Mouse (Mus musculus) intestine, postnatal 0 days (tissue): ENCODE results near the gene Pde10a. TPM values are rescaled to one million over a fixed set of nuclear protein-coding genes. Genes with fewer than 3 reads are reported as not detected.

ENCODE experiments used
- ATAC-seq: fragments of 200-750 bp; cut with Nextera tagmentation; 2 replicates; pipeline ENCODE4 v1.8.0; 2017; ENCODE audit warnings: mild to moderate bottlenecking, moderate TSS enrichment, moderate library complexity
- H3K27ac ChIP-seq: fragments of 300-500 bp; sonication (generic); 2 replicates; pipeline ENCODE4 v1.5.1; 2014; ENCODE audit warnings: mild to moderate bottlenecking, low read depth, low read length, moderate library complexity
- H3K27me3 ChIP-seq: fragments of 300-500 bp; sonication (generic); replicated peaks from 2 replicates; pipeline ENCODE4 v1.6.1; 2014; ENCODE audit warnings: low read length, mixed read lengths; ENCODE audit not compliant: control insufficient read depth, insufficient read depth
- H3K36me3 ChIP-seq: fragments of 300-500 bp; sonication (generic); 2 replicates; pipeline ENCODE4 v1.6.1; 2014; ENCODE audit warnings: mild to moderate bottlenecking, moderate library complexity; ENCODE audit not compliant: control insufficient read depth, insufficient read depth
- H3K4me1 ChIP-seq: fragments of 300-500 bp; sonication (generic); replicated peaks from 2 replicates; pipeline ENCODE4 v1.6.1; 2014; ENCODE audit warnings: antibody characterized with exemption, low read length, mixed read lengths; ENCODE audit not compliant: control insufficient read depth, insufficient read depth
- H3K4me2 ChIP-seq: fragments of 300-500 bp; sonication (generic); replicated peaks from 2 replicates; pipeline ENCODE4 v1.6.1; 2014; ENCODE audit warnings: low read depth, mild to moderate bottlenecking, moderate library complexity
- H3K4me3 ChIP-seq: fragments of 300-500 bp; sonication (generic); 2 replicates; pipeline ENCODE4 v1.5.1; 2014; ENCODE audit warnings: low read depth, low read length
- H3K9ac ChIP-seq: fragments of 300-500 bp; sonication (generic); 2 replicates; pipeline ENCODE4 v1.6.1; 2014; ENCODE audit warnings: mild to moderate bottlenecking, low read depth, low read length
- H3K9me3 ChIP-seq: fragments of 300-500 bp; sonication (generic); 2 replicates; pipeline ENCODE4 v1.6.1; 2016; ENCODE audit warnings: mixed run types; ENCODE audit not compliant: control insufficient read depth
- CTCF ChIP-seq: sonication (generic); IDR thresholded peaks from 2 replicates; pipeline ENCODE4 v1.5.1; 2016; ENCODE audit warnings: low read depth, mild to moderate bottlenecking, control low read depth, antibody characterized with exemption, moderate library complexity
- WGBS: fragments of 180-500 bp; shearing (Covaris S2); extraction: QIAGEN DNeasy Blood & Tissue Kit; methylation state at CpG from one replicate; pipeline ENCODE4 v1.1.7; 2014; 5-methylcytosine and 5-hydroxymethylcytosine counted together
- polyA plus RNA-seq: library from polyadenylated mRNA; unstranded; fragments of >200 nt; fragmentation: Nextera tagmentation; extraction: Ambion mirVana; gene quantifications from 2 replicates; pipeline ENCODE4 v1.2.1, GENCODE M21; 2015

Pde10a gene
- polyA plus RNA-seq, 1 experiment from 2014 or later = 0.47 TPM

DNA sequence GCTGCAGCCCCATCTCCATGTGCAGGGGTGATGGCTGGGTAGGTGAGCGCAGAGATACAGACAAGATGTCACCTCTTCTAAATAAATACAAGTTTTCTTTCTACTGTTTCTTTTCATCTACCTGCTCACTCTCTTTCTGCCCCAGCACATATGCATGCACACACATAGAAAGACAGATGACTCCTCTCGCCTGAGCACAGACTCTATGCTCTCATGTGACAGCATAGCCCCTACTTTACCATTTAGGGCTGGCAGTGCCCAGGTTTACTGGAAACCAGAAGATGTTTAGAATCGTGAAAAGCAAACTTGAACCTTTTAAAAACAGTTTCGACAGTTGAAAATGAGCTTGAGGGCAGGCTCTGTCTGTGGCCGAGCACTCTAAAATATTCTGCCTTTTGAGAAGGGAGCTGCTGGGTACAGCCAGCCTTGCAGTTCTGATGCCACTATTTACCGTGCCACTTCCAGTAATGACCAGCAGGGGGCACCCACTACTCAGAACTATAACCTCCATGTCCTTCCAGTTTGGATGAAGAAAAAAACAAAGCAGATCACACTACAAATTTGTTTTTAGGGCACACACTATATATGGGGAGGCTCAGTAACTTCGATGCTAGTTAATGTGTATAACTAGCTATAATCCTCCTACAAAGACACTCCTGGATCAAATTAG is 88.8 kb downstream of the Pde10a start:
- peak; percentile 88 for TF ChIP-seq CTCF
- WGBS = 32% methylated on average over 7 of the region's 7 CpGs
- Histone ChIP-seq H3K4me1 (no peaks in the 10 kb centered on the region), H3K9me3 (no peaks in the 10 kb centered on the region), H3K4me3 (no peak overlapping the region), H3K27ac (no peak overlapping the region), H3K36me3 (no peaks in the 10 kb centered on the region), H3K9ac (no peak overlapping the region), H3K4me2 (no peak overlapping the region), H3K27me3 (no peaks in the 10 kb centered on the region)
- no peak for ATAC-seq

DNA sequence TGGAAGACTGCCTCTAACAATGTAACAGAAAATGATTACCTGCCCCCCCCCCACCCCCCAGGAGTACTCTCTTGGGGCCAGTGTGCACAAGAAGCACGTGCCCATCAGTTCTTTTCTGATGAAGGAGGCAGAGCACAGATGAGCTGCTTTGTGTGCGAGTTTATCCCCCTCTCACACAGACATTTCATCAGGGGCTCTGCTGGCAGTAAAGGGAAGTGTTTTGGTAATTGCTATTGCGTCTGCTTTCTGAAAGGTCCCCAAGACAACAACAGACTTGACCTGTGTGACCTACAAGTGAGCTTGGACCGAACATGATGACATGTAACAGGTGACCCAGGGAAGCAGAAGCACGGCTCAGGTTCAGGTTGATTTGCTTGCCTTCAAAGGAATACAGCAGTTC is 95.2 kb downstream of the Pde10a start:
- no peaks in the 10 kb centered on the region for H3K9me3 ChIP-seq
- no peak overlapping the region for H3K4me3 ChIP-seq
- WGBS = 49% methylated on average over 5 of the region's 5 CpGs
- no peak overlapping the region for H3K4me2 ChIP-seq
- no peaks in the 10 kb centered on the region for H3K27me3 ChIP-seq
- H3K4me1 ChIP-seq = no peaks in the 10 kb centered on the region
- H3K36me3 ChIP-seq = no peaks in the 10 kb centered on the region
- H3K27ac ChIP-seq = no peak overlapping the region
- ATAC-seq = no peak
- no peak for TF ChIP-seq CTCF
- no peak overlapping the region for H3K9ac ChIP-seq

- H3K4me1 ChIP-seq = no peaks in the 10 kb centered on the region
- H3K36me3 ChIP-seq = no peaks in the 10 kb centered on the region
- H3K27me3 ChIP-seq = no peaks in the 10 kb centered on the region
- H3K27ac ChIP-seq = no peak overlapping the region
- no peak overlapping the region for H3K4me3 ChIP-seq
- H3K9me3 ChIP-seq = no peaks in the 10 kb centered on the region
- WGBS = 43% methylated on average over 2 of the region's 2 CpGs
- H3K9ac ChIP-seq = no peak overlapping the region
- no peak for TF ChIP-seq CTCF
- ATAC-seq = no peak
- no peak overlapping the region for H3K4me2 ChIP-seq
These were observed 95.9 kb downstream of the Pde10a start for GRCm38 (mm10) chr17:8621105-8621504.

DNA sequence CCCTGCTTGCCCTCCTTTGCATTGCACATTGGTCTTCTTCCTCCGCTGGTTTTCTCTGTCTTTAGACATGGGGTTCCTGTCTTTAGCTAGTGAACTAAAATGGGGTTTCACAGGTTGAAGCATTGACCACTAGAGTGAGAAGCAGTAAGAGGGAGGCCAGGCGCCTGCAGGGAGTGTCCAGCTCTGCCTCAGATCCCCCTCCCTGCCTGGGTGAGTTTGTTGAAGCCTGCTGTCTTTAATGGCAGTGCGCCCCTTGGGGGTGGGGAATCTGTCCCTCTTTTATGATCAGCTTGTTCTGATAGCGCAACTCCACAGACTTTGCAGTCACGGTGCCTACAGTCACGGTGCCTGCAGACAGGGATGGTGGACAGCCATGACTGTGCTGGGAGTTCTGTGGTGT is 96.7 kb downstream of the Pde10a start:
- Histone ChIP-seq H3K27ac (no peak overlapping the region), H3K36me3 (no peaks in the 10 kb centered on the region), H3K9ac (no peak overlapping the region), H3K4me3 (no peak overlapping the region), H3K27me3 (no peaks in the 10 kb centered on the region), H3K4me1 (no peaks in the 10 kb centered on the region), H3K4me2 (no peak overlapping the region), H3K9me3 (no peaks in the 10 kb centered on the region)
- TF ChIP-seq CTCF = no peak
- ATAC-seq = no peak
- 30% methylated on average over 6 of the region's 6 CpGs for WGBS

DNA sequence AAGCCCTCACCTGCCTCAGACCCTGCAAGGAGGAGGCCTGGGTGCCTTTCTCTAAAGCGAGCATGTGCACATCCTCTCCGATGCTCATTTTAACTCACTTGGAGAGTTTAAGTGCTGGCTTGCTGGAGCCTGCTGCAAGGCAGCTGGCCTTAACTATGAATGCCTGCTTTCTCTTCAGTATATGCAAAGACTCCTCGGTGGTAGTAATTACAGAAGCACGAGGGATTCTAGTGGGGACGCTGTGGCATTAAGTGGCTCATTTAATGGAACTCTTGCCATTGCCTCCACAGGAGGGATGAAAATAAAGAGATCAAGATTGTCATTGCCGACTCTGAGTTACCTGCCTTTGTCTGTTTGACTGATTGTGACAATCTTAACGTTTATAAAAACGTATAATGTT is 101.2 kb downstream of the Pde10a start:
- Histone ChIP-seq H3K9ac (no peak overlapping the region), H3K27ac (no peak overlapping the region), H3K4me3 (no peak overlapping the region), H3K9me3 (no peaks in the 10 kb centered on the region), H3K4me2 (no peak overlapping the region), H3K36me3 (no peaks in the 10 kb centered on the region), H3K27me3 (no peaks in the 10 kb centered on the region), H3K4me1 (no peaks in the 10 kb centered on the region)
- 68% methylated on average over 8 of the region's 8 CpGs for WGBS
- no peak for TF ChIP-seq CTCF
- no peak for ATAC-seq

- WGBS = 43% methylated on average over 1 of the region's 1 CpGs
- Histone ChIP-seq H3K4me1 (no peaks in the 10 kb centered on the region), H3K4me3 (no peak overlapping the region), H3K36me3 (no peaks in the 10 kb centered on the region), H3K9me3 (no peaks in the 10 kb centered on the region), H3K27me3 (no peaks in the 10 kb centered on the region), H3K9ac (no peak overlapping the region), H3K4me2 (no peak overlapping the region), H3K27ac (no peak overlapping the region)
- no peak for TF ChIP-seq CTCF
- no peak for ATAC-seq
These were observed 106.5 kb downstream of the Pde10a start for GRCm38 (mm10) chr17:8631701-8632100.

DNA sequence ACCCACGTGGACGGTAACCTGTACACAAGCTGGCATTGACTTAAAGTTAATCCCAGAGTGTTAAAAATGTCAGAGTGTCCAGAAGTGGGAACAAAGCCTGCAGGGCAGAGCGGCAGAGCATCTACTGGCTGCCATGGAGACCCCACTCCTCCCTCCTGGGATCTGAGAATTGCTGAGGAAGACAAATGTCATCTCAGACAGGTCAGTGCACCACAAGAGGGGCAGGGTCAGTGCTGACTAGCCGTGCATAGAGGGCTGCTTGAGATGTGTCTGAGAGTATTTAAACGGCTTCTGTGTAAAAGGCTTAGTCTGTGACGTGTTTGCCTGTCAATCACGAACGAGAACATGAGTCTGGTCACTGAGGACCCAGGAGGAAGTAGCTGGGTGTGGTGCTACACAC is 108.4 kb downstream of the Pde10a start:
- no peak for TF ChIP-seq CTCF
- Histone ChIP-seq H3K9ac (no peak overlapping the region), H3K4me2 (no peak overlapping the region), H3K36me3 (no peaks in the 10 kb centered on the region), H3K27me3 (no peaks in the 10 kb centered on the region), H3K4me1 (no peaks in the 10 kb centered on the region), H3K9me3 (no peaks in the 10 kb centered on the region), H3K27ac (no peak overlapping the region), H3K4me3 (no peak overlapping the region)
- no peak for ATAC-seq
- 53% methylated on average over 8 of the region's 8 CpGs for WGBS
